Mouse (Mus musculus): ENCODE data around the gene Tubb5. TPM values are rescaled to one million over a fixed set of nuclear protein-coding genes. Genes with fewer than 3 reads are reported as not detected.

Gene Tubb5
- total and polyA plus RNA-seq, 2 experiments from 2014 or later: 2,151 to 3,707 TPM

GRCm38 (mm10) chr17:35803020-35803419 lies 35.1 kb downstream of the Tubb5 start:
- Histone ChIP-seq H3K9ac (no peak overlapping the region), H3K4me2 (ENCODE audit: low read depth) (no peak overlapping the region), H3K4me3 (ENCODE audit: low read depth, low read length) (no peak overlapping the region), H3K36me3 (ENCODE audit: insufficient read depth) (no peaks in the 10 kb centered on the region), H3K4me1 (ENCODE audit: insufficient read depth) (no peaks in the 10 kb centered on the region), H3K9me3 (ENCODE audit: low read length) (no peaks in the 10 kb centered on the region), H3K27me3 (ENCODE audit: insufficient read depth, low read length) (no peaks in the 10 kb centered on the region), H3K27ac (ENCODE audit: low read depth, low read length) (no peak overlapping the region)
- WGBS: 43% methylated on average over 6 of the region's 6 CpGs
- DNase-seq (no peak), ATAC-seq (no peak)
- TF ChIP-seq CTCF (IDR thresholded peaks at IDR 0.05; ENCODE audit: low read depth): no peak

GRCm38 (mm10) chr17:35800905-35801304 lies 37.2 kb downstream of the Tubb5 start:
- H3K27me3 ChIP-seq (ENCODE audit: insufficient read depth, low read length): no peaks in the 10 kb centered on the region
- H3K9ac ChIP-seq: no peak overlapping the region
- WGBS: 70% methylated on average over 2 of the region's 2 CpGs
- no peaks in the 10 kb centered on the region for H3K4me1 ChIP-seq (ENCODE audit: insufficient read depth)
- DNase-seq (no peak), ATAC-seq (no peak)
- H3K36me3 ChIP-seq (ENCODE audit: insufficient read depth): no peaks in the 10 kb centered on the region
- no peak overlapping the region for H3K4me3 ChIP-seq (ENCODE audit: low read depth, low read length)
- no peak overlapping the region for H3K4me2 ChIP-seq (ENCODE audit: low read depth)
- H3K9me3 ChIP-seq (ENCODE audit: low read length): no peaks in the 10 kb centered on the region
- H3K27ac ChIP-seq (ENCODE audit: low read depth, low read length): no peak overlapping the region
- TF ChIP-seq CTCF (IDR thresholded peaks at IDR 0.05; ENCODE audit: low read depth): no peak

- Histone ChIP-seq H3K9ac (no peak overlapping the region), H3K27ac (ENCODE audit: low read depth, low read length) (no peak overlapping the region), H3K9me3 (ENCODE audit: low read length) (no peaks in the 10 kb centered on the region), H3K4me1 (ENCODE audit: insufficient read depth) (no peaks in the 10 kb centered on the region), H3K4me3 (ENCODE audit: low read depth, low read length) (no peak overlapping the region), H3K36me3 (ENCODE audit: insufficient read depth) (no peaks in the 10 kb centered on the region), H3K27me3 (ENCODE audit: insufficient read depth, low read length) (no peaks in the 10 kb centered on the region), H3K4me2 (ENCODE audit: low read depth) (no peak overlapping the region)
- TF ChIP-seq CTCF (IDR thresholded peaks at IDR 0.05; ENCODE audit: low read depth): no peak
- no peak for ATAC-seq
- no peak for DNase-seq
- WGBS: 78% methylated on average over 5 of the region's 5 CpGs
Measured at GRCm38 (mm10) chr17:35796835-35797234, 41.3 kb downstream of the Tubb5 start.

- H3K27ac ChIP-seq (ENCODE audit: low read depth, low read length): no peak overlapping the region
- no peaks in the 10 kb centered on the region for H3K27me3 ChIP-seq (ENCODE audit: insufficient read depth, low read length)
- no peaks in the 10 kb centered on the region for H3K36me3 ChIP-seq (ENCODE audit: insufficient read depth)
- TF ChIP-seq CTCF (IDR thresholded peaks at IDR 0.05; ENCODE audit: low read depth): no peak
- no peaks in the 10 kb centered on the region for H3K9me3 ChIP-seq (ENCODE audit: low read length)
- H3K9ac ChIP-seq: no peak overlapping the region
- H3K4me3 ChIP-seq (ENCODE audit: low read depth, low read length): no peak overlapping the region
- ATAC-seq (no peak), DNase-seq (no peak)
- no peak overlapping the region for H3K4me2 ChIP-seq (ENCODE audit: low read depth)
- no peaks in the 10 kb centered on the region for H3K4me1 ChIP-seq (ENCODE audit: insufficient read depth)
- 72% methylated on average over 6 of the region's 6 CpGs for WGBS
Measured at GRCm38 (mm10) chr17:35795656-35796055, 42.5 kb downstream of the Tubb5 start.

GRCm38 (mm10) chr17:35795099-35795498 lies 43.0 kb downstream of the Tubb5 start:
- Histone ChIP-seq H3K9me3 (ENCODE audit: low read length) (no peaks in the 10 kb centered on the region), H3K27ac (ENCODE audit: low read depth, low read length) (no peak overlapping the region), H3K4me1 (ENCODE audit: insufficient read depth) (no peaks in the 10 kb centered on the region), H3K9ac (no peak overlapping the region), H3K27me3 (ENCODE audit: insufficient read depth, low read length) (no peaks in the 10 kb centered on the region), H3K4me3 (ENCODE audit: low read depth, low read length) (no peak overlapping the region), H3K36me3 (ENCODE audit: insufficient read depth) (no peaks in the 10 kb centered on the region), H3K4me2 (ENCODE audit: low read depth) (no peak overlapping the region)
- WGBS: 63% methylated on average over 2 of the region's 2 CpGs
- TF ChIP-seq CTCF (IDR thresholded peaks at IDR 0.05; ENCODE audit: low read depth): no peak
- DNase-seq (no peak), ATAC-seq (no peak)

GRCm38 (mm10) chr17:35792837-35793236 lies 45.3 kb downstream of the Tubb5 start:
- Histone ChIP-seq H3K4me3 (ENCODE audit: low read depth, low read length) (no peak overlapping the region), H3K4me1 (ENCODE audit: insufficient read depth) (no peaks in the 10 kb centered on the region), H3K4me2 (ENCODE audit: low read depth) (no peak overlapping the region), H3K9ac (no peak overlapping the region), H3K27ac (ENCODE audit: low read depth, low read length) (no peak overlapping the region), H3K36me3 (ENCODE audit: insufficient read depth) (no peaks in the 10 kb centered on the region), H3K9me3 (ENCODE audit: low read length) (no peaks in the 10 kb centered on the region), H3K27me3 (ENCODE audit: insufficient read depth, low read length) (no peaks in the 10 kb centered on the region)
- 87% methylated on average over 2 of the region's 2 CpGs for WGBS
- no peak for TF ChIP-seq CTCF (IDR thresholded peaks at IDR 0.05; ENCODE audit: low read depth)
- DNase-seq: no peak
- ATAC-seq: no peak

GRCm38 (mm10) chr17:35790933-35791332 lies 47.2 kb downstream of the Tubb5 start:
- Histone ChIP-seq H3K4me3 (ENCODE audit: low read depth, low read length) (no peak overlapping the region), H3K27me3 (ENCODE audit: insufficient read depth, low read length) (no peaks in the 10 kb centered on the region), H3K9me3 (ENCODE audit: low read length) (no peaks in the 10 kb centered on the region), H3K9ac (no peak overlapping the region), H3K4me2 (ENCODE audit: low read depth) (no peak overlapping the region), H3K27ac (ENCODE audit: low read depth, low read length) (no peak overlapping the region), H3K4me1 (ENCODE audit: insufficient read depth) (no peaks in the 10 kb centered on the region), H3K36me3 (ENCODE audit: insufficient read depth) (no peaks in the 10 kb centered on the region)
- TF ChIP-seq CTCF (IDR thresholded peaks at IDR 0.05; ENCODE audit: low read depth): no peak
- no peak for DNase-seq
- 90% methylated on average over 4 of the region's 4 CpGs for WGBS
- no peak for ATAC-seq

- Histone ChIP-seq H3K4me2 (ENCODE audit: low read depth) (no peak overlapping the region), H3K9me3 (ENCODE audit: low read length) (no peaks in the 10 kb centered on the region), H3K27me3 (ENCODE audit: insufficient read depth, low read length) (no peaks in the 10 kb centered on the region), H3K9ac (no peak overlapping the region), H3K4me3 (ENCODE audit: low read depth, low read length) (no peak overlapping the region), H3K27ac (ENCODE audit: low read depth, low read length) (no peak overlapping the region), H3K36me3 (ENCODE audit: insufficient read depth) (no peaks in the 10 kb centered on the region), H3K4me1 (ENCODE audit: insufficient read depth) (no peaks in the 10 kb centered on the region)
- ATAC-seq (no peak), DNase-seq (no peak)
- no peak for TF ChIP-seq CTCF (IDR thresholded peaks at IDR 0.05; ENCODE audit: low read depth)
- WGBS: 80% methylated on average over 3 of the region's 3 CpGs
Measured at GRCm38 (mm10) chr17:35788025-35788424, 50.1 kb downstream of the Tubb5 start.
